Mouse (Mus musculus): Measurements from ENCODE around the gene Tmem178b. TPM values are rescaled to one million over a fixed set of nuclear protein-coding genes. Genes with fewer than 3 reads are reported as not detected.

Tmem178b gene
- total RNA-seq, 2 experiments from 2014 or later = 11.3 to 18.5 TPM

- DNase-seq = no peak
Observed at GRCm38 (mm10) chr6:40173559-40173958, 300.5 kb downstream of the Tmem178b start.

- no peak for DNase-seq
Observed at GRCm38 (mm10) chr6:40177870-40178269, 304.8 kb downstream of the Tmem178b start.

GRCm38 (mm10) chr6:40180551-40180950 lies 307.5 kb downstream of the Tmem178b start:
- no peak for DNase-seq

GRCm38 (mm10) chr6:40200661-40201060 lies 327.6 kb downstream of the Tmem178b start:
- DNase-seq = no peak

DNA sequence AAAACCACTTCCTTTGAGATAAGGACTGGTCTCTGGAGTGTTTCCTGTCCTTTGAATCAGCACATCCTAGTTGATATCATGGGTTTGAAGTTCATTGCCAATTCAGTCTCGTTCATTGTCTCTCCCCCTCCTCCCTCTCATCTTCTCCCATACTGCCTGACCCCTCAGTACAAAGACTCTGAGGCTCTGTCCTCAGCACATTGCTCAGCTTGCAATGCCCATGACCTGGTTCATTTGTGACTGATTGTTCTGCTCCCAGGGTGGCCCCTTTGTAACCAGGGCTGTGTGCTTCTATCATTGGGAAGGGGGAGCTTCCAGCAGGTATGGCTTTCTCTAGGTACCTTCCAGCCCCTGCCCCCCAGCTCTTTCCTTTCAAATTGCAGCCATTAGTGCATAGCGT lies 329.5 kb downstream of the Tmem178b start:
- no peak for DNase-seq

DNA sequence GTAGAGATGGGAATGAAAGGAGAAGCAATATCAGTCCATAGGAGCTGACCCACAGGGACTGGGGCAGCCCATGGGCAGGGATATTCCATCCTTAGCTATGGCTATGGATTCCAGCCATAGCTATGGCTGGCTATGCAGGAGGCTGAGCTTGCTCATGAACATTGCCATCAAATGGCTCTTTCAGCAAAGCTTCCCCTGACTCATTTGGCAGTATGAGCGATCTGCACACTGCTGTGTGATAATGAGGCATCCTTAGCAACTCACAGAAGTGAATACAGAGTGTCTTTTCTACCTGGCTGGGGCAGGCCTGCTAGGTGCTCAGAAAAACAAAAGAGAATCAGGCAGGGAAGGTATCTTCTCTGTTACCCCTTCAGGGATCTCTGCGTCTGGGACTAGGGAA lies 332.3 kb downstream of the Tmem178b start:
- DNase-seq = no peak

- no peak for DNase-seq
Observed at GRCm38 (mm10) chr6:40208014-40208413, 334.9 kb downstream of the Tmem178b start.

GRCm38 (mm10) chr6:40209172-40209571 lies 336.1 kb downstream of the Tmem178b start:
- no peak for DNase-seq

DNA sequence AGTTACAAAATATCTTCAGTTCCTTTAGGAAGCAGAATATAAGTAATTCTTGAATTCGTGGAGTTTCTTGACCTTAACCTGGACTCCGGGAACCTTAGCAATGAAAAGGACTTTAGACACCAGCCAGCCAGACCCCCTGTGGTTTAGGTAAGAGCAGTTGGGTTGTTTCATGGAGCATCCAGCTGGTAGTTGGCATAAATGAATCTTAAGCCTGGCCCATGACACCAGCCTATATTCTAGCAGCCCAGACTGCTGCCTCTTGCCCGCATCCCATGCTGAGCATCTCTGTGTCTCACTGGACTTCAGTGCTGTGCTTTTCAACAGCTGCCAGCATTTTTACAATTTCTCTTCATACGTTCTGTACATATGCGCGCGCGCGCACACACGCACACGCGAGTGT lies 344.1 kb downstream of the Tmem178b start:
- DNase-seq = no peak

GRCm38 (mm10) chr6:40217651-40218050 lies 344.6 kb downstream of the Tmem178b start:
- DNase-seq = no peak

GRCm38 (mm10) chr6:40220634-40221120 lies 347.6 kb downstream of the Tmem178b start:
- no peak for DNase-seq

DNA sequence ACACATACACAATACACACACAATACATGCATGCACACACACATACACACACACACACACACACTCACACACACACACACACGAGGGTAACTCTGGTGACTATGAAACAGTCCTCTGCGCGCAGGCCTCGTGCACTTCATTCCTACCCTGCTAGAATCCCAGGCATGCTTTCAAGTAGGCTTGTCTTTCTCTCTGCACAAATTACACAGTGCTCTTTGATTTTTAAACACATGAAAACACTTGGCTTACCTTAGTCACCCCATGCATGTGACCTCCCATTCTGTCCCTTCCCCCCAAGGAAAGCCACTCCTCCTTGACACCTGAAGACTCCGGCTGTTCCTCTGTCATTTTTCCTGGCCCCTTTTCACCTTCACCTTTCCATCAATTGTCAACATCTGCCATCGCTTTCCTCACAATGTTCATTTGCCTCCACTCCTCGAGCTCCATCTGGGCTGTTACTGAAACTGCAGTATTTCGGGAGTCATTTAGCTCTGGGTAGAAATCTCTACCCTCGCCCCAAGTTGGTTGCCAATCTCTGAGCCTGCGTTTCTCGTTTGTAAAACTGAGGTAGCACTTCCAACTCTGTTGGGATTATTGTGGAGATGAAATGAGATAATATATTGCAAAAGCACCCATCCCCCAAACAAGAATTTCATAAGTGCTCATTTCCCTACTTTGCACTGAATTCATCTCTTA lies 352.7 kb downstream of the Tmem178b start:
- no peak for DNase-seq

DNA sequence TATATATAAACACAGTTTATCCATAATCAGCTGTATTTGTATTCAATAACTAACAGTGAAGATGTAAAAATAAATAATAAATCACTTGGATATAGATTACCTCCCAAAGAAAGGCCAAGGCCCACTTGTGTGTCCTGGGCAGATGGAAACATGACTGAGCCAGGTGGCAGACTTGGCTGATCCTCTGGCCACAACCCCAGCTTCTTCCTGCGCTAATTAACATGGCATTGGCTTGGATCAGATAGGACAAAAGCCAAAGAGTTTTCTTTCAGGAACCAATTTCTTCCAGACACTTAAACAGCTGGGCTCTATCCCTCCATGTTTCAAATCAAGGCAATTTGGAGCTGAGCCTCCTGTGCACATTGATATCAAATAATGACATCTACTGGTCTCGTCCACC lies 355.9 kb downstream of the Tmem178b start:
- DNase-seq = no peak

DNA sequence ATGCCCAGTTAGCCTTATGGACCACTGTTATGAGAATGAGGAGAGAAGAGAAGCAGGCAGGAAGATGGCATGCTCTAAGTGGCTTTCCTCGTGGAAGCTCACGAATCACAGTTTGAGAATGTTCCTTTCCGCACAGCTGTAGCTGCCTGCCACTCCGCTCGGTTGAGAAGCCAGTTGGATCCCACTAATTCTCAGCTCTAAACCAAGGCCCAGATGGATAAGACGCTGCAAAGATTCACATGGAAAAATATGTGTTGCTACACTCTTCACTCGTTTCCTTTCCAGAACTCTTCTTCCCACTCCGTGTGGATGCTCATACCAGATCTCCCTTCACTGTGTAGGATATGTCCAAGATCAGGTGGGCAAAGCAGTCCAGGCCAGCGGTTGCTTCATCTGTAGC lies 356.9 kb downstream of the Tmem178b start:
- DNase-seq = no peak

DNA sequence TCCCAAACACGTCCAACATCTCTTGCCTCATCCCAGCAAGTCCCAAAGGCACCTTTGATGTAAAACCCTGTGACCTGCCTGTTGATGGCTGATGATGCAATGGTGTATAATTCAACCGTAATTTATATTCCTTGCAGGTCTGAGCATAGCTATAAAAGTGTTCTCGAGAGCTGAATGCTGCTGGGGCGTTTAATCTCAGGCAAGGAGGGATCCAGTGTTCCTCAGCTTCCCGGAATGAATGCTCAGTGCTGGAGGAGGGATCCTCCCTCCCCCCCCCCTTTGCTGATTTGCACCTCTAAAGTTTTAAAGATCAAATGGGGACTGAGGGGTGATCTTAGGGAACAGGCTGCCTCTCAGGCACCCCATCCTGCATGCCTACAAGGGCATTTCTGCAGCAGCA lies 361.0 kb downstream of the Tmem178b start:
- no peak for DNase-seq

GRCm38 (mm10) chr6:40235793-40236470 lies 362.9 kb downstream of the Tmem178b start:
- DNase-seq = peak; percentile 87

DNA sequence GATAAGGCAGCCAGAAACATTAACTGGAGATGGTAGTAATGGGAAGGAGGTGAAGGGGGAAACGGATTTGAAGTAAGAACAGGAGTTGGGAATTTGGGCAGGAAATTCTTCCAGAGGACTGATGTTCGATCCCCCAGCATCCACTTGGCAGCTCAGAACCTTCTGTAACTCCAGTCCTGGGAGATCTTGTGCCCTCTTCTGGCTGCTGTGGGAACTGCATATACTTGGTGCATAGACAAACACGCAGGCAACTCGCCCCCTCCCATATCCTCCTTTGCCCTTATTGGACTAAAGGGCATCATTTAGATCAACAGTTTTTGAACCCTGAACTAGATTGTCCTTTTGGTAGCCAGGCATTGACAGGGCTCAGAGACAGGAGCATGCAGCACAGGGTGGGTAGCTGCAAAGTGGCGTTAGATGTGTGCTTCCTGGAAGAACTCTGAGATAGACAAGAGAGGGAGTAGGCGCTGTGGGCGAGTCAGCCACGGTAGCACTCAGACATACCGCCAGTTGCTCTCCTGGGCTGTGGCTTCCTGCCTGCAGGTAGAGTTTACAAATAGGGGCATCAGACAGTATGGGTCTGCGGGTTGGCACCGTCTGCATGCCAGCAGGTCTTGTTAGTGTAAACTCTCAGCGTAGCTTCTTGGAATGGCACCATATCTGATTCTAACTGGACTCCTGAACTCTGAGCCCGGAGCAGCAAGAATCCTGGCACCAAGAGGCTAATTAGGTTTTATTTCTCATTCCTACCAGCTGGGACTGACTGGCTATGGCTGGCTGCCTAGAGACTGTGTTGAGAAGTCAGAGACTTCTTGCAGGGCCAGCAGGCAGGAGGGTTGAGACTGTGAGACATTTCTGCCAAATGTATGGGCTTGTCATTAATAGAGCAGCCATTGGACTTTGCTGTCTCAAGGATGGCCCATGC lies 364.0 kb downstream of the Tmem178b start:
- peak; percentile 68 for DNase-seq

DNA sequence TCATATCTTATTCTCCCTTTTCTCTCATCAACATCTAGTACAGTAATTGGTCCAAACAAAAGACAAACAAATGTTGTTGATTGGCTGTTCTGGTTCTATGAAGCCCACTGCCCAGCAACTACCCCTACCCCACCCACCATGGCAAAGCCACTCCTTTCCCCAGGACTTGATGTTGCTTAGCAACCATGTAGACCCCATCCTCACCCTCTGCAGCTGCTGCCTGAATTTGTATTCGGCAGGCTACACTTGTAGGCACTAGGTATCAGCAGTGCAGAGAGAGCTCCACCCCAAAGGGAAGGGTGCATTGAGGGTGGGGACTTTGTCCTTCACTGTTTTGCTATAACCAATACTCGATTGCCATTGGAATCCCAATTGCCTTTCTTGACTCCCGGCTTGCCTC lies 365.8 kb downstream of the Tmem178b start:
- DNase-seq = no peak

- DNase-seq = no peak
Observed at GRCm38 (mm10) chr6:40240671-40241070, 367.6 kb downstream of the Tmem178b start.

GRCm38 (mm10) chr6:40247398-40247946 lies 374.4 kb downstream of the Tmem178b start:
- peak; percentile 33 for DNase-seq

DNA sequence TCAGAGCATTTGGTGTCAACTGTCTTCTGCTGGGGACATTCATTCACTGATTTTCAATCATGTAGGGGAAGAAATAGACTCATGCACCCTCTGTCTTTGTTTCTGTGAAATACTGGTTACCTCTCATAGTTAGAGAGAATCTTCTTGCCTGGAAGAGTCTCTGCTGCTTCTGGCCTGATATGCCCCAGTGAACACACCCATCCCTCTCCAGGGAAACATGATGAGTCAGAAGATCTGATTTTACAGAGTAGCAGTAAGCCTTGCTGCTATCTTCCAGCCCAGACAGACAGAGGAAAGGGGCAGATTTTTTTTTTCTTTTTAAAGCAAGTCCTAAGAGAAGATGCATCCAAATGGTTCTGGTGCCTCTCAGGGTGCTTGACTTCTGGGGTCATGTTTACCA lies 376.9 kb downstream of the Tmem178b start:
- no peak for DNase-seq

DNA sequence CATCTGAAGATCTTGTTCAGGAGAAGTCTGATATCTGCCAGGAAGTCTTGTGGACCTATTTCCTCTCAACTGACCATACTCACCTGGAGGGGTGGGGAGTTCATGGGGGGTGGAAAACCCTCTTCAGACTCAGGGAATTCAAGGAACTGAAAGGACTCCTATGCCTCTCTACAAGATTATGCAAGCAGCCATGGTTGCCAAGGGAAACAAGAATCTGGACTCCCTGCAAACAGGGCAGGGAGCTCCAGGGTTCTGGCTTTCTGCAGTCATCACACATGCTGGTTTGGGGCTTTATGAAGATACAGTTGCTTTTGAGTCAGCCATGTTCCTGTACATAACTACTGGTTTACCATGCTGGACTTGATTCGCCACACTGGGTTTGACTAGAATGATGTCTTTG lies 390.6 kb downstream of the Tmem178b start:
- DNase-seq = no peak
